Mouse (Mus musculus): ENCODE measurements around the gene Sec22a.
A peak's percentile ranks its signal among the peaks of the same experiment; 100 is the strongest.

Sec22a gene

DNA sequence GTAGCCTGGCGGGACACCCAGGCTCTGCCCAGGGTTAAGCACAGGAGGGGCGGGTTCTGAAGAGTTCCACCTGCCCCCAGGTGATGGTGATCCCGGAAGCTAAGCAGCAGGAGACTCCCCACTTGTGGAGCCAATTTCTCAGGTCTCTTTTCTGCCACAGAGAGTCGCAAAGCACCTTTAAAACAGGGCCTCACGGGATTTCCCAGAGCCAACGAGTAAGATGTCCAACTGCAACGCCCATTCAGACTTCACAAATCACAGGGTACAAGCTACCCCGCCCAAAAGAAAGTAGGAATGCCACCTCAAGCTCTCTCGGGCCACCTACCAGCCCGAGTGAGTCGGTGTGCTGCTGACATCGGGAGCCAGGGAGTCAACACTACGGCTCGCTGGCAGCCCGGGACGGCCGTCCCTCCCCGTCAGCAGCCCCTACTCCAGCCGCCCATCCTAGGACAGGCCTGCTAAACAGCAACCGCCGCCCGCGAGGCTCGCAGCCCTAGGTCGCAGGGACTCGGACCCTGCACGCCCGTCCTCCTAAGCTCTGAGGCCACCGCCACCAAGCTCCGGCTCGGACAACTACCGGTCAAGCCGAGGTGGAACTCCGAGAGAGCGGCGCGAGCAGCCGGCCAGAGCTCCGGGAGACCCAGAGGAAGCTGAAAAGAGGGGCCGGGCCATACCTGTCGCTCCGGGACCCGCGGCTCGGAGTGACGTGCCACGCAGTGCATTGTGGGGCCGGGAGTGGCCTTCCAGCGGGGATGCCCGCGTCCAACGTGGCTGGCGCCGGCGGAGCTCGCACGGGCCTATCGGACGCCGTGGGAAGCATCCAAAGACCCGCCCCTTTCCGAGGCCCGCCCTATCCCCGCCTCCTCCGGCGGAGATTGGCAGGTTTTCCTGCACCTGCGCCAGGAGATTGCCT is at the start of gene Sec22a:
Gene Sec22a (minus strand): TSS at position 769 of the 913 bp plus-strand sequence.
- peak; percentile 95 for DNase-seq (ENCODE audit: low read depth)

DNA sequence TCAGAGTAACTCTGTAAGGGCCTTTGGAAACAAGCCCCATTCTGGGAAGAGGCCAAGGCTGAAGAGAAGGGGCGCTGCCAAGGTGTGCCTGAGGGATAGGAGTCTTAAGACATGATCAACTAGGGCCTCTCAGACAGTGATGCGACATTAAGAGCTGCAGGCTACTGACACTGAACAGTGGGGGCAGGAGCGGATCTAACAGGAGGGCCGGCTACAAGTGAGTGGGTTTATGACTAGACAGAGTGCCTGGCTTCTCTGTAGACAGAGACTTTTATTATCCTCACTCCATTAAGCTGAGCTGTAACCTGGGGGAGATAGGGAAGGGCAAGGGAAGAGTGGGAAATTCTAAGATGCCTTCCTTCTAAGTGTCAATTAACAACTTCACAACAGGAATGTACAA is 43.0 kb upstream of the Sec22a start:
- no peak for DNase-seq (ENCODE audit: low read depth)

DNA sequence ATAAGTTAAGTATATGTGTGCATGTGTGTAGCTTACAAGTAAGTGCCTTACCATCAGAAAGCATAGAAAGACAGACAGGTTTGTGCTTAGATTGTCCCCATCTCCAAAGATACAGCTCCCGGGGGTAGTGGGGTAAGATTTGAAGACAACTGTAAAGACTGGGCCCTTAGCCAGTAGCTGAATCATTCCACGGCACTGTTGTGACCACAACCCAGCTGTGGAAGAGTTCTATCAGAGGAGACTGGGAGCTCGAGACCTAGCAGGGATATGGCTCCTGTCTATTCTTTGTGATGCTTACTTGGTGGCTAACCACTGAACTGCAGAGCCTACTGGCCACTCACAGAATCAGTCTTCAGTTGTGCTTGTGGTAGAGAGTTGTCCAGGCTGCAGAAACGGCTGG is 42.4 kb upstream of the Sec22a start:
- peak; percentile 56 for DNase-seq (ENCODE audit: low read depth)

DNA sequence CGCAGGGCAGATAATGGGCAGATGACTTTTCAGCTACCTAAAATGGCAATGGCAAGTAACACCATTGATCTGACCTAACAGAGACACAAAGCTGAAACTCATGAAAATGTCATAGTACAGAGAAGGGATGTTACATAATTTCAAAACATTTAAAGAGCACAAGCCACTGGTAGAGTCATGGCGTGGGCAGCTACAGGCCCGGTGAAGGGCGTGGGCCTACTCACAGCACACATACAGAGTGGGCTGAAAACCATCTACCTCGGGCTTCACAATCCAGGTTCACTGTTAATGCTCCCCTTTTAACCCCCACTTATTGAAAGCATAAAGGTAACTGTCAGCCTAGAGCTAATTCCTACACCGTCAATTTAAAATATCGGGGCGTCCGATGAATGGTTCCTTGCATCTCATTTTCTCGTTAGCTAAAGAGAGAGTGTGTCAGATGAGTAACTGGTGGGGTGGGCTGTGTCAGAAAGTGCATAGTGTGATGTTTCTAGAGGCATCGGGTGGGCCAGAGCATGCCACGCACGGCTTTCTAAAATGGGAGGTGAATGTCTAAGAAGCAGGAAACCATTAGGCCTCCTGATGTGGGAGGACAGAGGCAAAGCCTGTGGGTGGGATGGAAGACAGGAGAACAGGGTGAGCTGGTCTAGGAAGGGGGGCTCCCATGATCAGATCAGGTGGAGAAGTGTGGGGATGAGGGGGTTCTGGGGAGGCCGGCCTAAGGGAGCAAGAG is 41.8 kb upstream of the Sec22a start:
- DNase-seq (ENCODE audit: low read depth), result no peak

DNA sequence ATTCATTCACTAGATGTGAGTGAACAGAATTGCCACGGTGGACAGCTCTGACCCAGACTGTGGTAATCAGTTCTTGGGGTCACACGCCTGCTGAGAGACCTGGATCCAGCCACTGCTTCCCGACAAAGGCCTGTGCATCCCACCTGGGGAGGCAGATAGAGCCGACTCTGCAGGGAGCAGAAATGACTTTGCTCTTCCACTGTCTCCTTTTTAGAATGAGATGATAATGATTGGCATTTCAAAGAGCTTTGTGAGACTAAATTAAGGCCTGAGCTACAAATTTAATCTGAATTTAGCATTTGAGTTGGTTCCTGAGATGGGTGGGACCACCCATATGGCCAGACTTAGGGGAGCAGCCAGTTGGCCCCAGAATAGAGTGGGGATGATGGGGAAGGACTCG is 41.1 kb upstream of the Sec22a start:
- DNase-seq (ENCODE audit: low read depth), result no peak

DNA sequence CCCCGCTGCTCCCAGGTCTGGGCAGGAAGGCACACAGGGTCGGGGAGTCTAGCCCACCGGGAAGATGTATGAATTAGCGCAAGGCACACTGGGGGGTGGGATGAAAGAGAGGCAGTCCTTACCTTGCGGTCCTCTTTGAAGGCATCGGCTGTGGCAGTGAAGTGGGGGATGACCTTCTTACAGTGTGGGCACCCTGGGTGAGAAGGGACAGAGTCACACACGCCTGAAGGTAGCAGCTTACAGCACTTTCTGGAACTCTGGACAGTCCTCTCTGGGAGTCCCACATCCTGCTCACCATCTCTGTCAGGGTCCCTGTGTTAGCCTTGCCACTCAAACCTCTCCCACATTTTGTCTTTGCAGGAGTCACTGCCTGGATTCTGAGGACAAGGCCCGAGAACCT is 40.2 kb upstream of the Sec22a start:
- no peak for DNase-seq (ENCODE audit: low read depth)

DNA sequence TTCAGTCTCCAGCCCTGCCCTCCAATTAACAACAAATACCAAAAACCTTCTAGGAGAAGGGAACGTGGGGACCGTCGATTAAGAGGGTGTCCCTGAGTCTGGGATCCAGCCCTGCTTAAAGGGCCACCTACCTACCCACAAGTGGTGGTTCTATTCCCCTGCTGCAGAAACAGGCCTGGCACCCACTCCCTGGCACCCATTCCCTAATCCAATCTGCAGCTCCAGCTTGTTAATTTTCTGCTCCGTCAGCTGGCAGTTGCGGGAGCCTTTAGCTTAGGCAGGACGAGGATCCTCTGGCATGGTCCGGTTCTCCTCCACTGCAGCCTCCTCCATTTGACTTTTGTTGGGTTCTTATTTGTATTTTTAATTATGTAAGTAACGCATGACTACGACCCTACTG is 39.6 kb upstream of the Sec22a start:
- no peak for DNase-seq (ENCODE audit: low read depth)

DNA sequence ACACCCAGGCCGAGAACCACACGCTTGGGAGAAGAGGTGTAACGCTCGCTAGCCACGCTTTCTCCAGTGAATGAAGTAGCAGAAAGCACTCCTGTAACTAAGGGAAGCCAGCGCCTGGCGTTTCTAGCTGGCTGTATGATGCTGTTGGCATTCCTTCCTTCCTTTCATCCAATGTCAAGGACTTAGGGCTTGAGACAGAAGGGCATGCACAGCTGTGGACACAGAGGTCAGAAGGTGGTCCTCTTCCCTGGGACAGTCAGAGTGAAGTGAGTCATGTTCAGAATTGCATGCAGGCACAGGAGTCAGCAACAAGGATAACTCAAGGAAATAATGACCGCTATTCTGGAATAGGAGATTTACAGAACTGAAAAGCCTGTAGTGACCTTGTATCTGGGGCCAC is 29.1 kb upstream of the Sec22a start:
- DNase-seq (ENCODE audit: low read depth), result no peak

DNA sequence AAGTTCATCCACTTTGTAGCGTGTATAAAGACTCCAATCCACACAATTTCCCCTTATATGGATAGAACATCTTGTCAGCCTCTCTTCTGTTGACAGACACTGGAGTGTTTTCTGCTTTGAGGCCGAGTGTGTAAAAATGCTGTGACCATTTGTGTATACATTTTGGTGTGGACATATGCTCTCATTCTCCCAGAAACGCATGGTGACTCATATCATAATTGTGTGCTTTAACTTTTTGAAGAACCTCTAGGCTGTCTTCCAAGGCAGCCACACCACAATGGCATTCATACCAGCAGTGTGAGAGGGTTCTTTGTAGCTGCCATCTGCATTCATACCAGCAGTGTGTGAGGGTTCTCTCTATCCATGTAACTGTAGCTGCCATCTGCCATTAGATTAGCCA is 21.9 kb upstream of the Sec22a start:
- peak; percentile 71 for DNase-seq (ENCODE audit: low read depth)

DNA sequence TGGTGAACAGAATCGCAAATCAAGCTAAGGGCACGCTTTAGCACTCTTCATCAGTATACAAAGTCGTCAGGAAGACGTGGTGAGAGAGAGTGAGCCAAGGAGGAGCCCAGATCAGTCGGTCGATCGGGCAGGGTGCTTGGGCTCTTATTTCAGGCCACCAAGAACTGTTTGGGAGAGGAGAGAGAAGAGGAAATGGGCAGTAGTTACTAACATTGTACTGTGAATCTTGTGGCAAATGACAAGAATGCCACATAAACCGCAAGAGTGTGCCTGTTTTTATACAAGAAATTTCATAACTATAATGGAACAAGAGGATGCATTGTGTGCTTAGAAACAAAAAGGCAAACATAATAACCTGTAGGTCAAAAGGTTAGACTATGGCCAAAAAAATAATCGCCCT is 16.3 kb upstream of the Sec22a start:
- no peak for DNase-seq (ENCODE audit: low read depth)

DNA sequence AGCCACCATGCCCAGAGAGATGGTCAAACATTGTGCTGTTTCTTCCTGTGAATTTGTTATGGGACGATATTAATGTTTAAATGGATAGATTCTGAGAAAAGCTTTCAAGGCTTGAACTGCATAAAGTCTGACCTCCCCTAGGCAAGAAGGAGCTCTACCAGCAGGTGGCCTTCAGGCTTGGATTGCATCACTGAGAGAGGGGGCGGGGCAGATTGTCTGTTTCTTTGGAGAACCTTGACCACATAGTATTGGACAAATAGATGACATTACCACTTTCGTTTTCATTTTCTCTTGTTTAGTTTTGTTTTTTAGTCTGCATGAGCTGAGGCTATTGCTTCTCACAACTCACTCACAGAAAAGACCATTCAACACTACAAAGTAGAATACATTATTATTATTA is 15.6 kb upstream of the Sec22a start:
- DNase-seq (ENCODE audit: low read depth), result peak; percentile 30

DNA sequence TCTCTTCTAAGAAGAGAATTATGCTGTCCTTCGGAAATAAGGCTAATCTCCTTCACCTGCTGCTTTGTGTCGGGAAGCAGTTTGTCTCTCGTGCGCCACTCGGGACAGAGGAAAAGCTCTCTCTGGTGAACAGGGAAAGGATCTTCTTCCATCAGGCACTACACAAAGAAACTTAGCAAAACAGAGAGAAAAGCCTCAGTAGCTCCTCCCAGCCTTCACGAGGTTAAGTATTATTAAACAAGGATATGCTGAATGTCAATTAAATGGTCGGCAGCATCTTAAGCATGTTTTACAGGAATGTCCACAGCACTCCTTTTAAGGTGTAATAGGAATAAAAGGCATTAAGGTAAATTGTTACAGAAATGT is 328 bp upstream of the Sec22a start:
- DNase-seq (ENCODE audit: low read depth), result no peak

DNA sequence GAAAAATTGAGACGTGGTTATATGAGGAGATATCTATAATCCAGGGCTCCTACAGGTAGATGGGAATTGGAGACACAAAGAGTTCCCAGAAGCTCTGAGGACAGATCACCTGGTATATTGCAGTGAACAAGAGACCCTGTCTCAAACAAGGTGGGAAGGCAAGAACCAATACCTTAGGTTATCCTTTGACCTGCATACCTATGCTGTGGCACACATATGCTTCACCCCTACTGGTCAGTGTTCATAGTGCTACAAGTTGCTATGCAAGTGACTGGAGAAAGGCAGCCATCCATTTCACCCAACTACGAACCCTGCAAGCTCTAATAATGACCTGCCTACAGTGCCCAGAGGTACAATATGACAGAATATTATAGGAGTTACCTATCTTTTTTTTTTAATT is 1.5 kb downstream of the Sec22a start:
- DNase-seq (ENCODE audit: low read depth), result no peak

DNA sequence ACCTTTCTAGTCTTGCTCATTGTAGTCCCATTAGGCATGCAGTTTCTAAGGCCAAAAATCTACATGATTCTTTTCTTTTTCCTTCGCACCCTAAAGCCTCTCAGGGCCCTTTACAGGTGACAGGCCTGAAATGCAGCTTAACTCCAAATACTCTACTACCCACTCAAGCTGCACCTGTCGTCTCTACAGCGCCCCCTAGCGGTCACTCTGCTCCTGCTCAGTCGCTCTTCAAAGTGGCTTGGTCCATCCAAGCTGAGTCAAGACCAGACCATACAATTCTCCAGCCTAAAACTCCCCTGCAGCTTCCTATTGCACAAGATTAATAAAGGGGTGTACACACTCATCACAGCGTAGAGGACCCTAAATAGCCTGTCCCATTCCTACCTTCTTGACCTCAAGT is 3.1 kb downstream of the Sec22a start:
- peak; percentile 65 for DNase-seq (ENCODE audit: low read depth)

DNA sequence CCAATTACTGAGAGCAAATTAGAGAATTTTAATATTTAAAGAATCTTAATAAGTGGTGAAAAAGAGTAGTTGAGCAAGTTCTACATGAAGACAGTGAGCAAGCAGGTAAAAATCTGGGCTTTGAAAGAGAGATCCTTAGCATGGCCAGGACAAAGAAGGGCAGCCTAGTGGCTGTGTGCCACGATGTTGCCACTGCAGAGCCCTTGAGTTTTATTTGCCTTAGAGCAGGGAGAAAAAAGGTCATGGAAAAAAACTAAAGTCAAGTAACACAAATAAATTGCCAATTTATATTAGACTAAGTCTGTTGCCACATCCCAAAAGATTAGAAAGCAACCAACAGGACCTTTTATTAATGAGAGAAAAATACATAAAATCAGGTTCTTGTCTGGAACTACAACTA is 6.3 kb downstream of the Sec22a start:
- DNase-seq (ENCODE audit: low read depth), result no peak

DNA sequence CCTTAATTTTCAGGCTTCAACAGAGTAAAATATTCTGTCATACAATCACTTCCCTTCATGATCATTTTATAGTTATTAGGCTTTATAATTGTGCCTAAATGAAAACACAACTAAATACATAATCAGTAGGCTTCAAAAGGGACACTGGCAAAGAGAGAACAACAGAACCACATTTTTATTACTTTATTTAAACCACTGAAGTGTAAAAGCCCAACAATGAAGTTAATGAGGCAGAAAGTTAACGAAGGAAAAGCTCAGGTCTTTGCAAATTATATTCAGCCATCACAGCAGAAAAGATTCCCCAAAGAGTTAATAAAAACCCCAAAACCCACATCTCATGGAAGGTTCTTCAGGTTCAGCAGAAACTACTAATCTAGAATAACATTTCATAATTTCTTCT is 33.3 kb downstream of the Sec22a start:
- DNase-seq (ENCODE audit: low read depth), result no peak

DNA sequence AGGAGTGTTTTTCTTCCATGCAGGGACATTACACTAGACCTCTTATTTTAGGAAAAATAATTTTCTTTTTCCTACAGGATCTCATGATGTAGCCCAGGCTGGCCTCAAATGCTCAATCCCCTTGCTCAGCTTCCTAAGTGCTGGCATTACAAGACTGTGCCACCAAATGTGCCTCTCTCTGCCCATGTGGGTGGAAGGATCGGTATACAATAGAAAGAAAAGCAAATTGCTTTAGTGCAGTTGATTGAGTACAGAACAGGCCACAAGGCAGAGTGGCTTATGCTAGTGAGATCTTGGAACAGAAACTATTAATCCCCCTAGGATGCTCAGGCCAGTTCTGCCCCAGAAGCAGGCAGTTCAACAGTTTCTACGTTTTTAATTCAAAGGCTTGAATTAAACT is 43.9 kb downstream of the Sec22a start:
- no peak for DNase-seq (ENCODE audit: low read depth)

DNA sequence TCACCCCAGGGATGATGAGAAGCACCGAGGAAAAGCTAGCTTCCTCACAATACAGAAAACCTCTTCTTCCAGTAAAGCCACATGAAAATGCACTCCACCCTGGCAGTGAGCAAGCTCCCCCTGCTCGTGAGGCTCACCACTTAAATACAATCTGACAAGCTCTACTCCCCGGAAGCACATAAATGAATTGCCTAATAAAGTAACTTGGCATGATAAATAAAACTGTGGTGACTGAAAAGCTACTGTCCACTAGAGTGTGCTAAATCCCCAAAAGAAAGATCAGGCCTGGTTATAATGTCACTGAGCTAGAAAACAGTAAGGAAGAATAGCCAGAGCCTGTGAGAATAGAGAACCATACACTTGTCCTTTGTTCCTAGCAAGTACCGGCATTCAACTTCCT is 44.4 kb downstream of the Sec22a start:
- DNase-seq (ENCODE audit: low read depth), result peak; percentile 76

DNA sequence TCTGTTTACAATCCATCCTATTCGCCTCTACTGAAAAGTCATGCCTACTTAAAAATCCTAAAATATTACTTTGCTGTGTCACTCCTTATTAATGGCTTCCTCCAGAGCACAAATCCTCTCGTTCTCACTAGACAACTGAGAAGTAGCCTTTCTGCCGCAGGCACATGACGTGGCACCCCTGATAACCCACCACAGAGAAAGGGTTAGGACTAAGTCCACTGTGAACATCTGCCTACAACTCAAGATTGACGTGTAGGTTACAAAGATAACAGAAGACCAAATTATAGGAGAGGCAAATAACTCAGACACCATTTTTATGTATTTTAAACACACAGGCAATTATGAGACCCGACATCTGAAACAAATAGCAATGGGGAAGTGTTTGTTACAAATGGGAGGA is 45.3 kb downstream of the Sec22a start:
- no peak for DNase-seq (ENCODE audit: low read depth)

DNA sequence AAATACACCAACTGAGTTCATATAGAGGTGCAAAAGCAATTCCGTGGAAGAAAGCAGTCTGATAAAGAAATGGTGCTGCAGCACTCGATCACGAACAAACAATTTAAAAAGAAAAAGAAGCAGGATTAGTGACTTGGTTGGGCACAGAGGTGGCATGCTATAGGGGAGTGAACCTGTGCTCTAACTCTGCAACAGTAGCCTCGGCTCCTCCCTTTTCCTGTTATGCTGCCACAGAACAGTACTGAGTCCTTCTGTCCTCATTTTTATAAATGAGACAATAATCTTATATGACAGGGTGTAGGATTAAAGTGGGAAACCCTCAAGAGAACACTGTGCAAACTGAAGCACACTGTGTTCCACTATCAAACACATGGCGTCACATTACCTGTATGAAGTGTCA is 46.3 kb downstream of the Sec22a start:
- no peak for DNase-seq (ENCODE audit: low read depth)

DNA sequence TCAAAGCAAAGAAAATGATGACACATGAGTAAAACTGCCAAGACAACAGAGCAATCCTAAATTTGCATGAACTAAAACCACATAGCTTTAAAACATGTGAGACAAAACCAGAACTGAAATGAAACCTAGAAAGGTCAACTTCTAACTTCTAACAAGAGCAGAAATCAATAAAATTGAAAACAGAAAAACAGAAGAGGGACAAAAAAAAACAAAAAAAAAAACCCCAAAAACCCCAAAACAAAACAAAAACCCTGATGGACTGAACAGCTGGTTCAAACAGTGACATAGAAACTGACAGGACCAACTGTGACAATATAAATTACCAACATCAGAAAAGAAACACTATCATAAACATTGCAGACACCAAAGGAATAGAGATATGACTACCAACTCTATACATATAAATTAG is 46.9 kb downstream of the Sec22a start:
- DNase-seq (ENCODE audit: low read depth), result no peak

DNA sequence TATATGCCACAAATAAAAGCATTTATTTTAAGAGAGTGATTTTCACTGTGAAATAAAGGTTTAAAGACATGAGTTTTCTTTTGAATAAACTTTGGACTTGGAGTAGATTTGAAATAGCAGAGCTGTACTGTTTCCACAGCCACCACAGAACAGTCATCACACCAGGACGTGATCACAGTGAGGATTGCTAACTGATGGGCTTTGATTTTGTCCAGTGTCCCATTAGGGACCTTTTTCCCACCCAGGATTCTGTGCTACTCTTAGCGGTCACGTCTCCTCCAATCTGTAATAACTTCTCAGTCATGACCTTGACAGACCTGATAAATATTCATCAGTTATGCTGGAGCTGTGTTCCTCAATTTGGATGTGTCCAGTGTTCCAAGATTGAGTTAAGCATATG is 48.2 kb downstream of the Sec22a start:
- DNase-seq (ENCODE audit: low read depth), result no peak

DNA sequence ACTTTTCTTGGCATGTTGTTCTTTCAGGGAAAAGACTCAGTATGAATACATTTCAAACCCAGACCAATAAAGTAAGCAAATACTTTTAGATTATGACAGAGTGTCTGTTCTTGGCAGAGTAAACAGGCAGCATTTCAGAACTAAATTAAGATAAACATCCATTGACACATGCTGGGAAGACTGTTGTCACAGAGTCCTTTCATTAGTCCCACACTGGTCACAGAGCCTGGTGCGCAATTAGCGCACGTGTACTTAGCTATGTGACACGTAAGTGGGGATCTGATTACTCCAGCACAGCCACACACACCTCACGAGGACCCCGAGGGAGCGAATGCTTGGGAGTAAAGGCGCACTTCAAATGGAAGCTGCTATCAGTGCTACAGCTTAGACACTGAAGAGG is 52.1 kb downstream of the Sec22a start:
- DNase-seq (ENCODE audit: low read depth), result no peak
